Mouse (Mus musculus): ENCODE data around the gene Vmn1r113. TPM values are rescaled to one million over a fixed set of nuclear protein-coding genes. Genes with fewer than 3 reads are reported as not detected.
"Not testable (repeated sequence)": the region's sequence is repeated elsewhere in the genome, so short reads cannot be mapped to it uniquely, and the experiment has no call there.

Vmn1r113 gene
- not detected for polyA plus RNA-seq (2017; shearing (Covaris generic))

GRCm38 (mm10) chr7:20786985-20787384 is at the start of gene Vmn1r113:
TSS of gene Vmn1r113 (plus strand) at chr7:20787285.
- ATAC-seq = not testable (repeated sequence)

GRCm38 (mm10) chr7:20770885-20771284 is 16.2 kb upstream of the Vmn1r113 start, which contains the start of gene Vmn1r112:
TSS of gene Vmn1r112 (plus strand) at chr7:20771185.
- ATAC-seq = not testable (repeated sequence)

- ATAC-seq = not testable (repeated sequence)
Observed at GRCm38 (mm10) chr7:20812086-20812485, 25.0 kb downstream of the Vmn1r113 start, which contains the start of gene Vmn1r114. TSS of gene Vmn1r114 (minus strand) at chr7:20812186.

Other genes with a start within 250 kb of the Vmn1r113 start
- not detected for gene Gm5726, start 241.5 kb upstream of the Vmn1r113 start, polyA plus RNA-seq (2017; shearing (Covaris generic))
- not detected for gene Gm4141, start 211.0 kb upstream of the Vmn1r113 start, polyA plus RNA-seq (2017; shearing (Covaris generic))
- not detected for gene Gm4513, start 188.3 kb upstream of the Vmn1r113 start, polyA plus RNA-seq (2017; shearing (Covaris generic))
- gene Vmn1r107, start 118.4 kb upstream of the Vmn1r113 start, polyA plus RNA-seq (2017; shearing (Covaris generic)) = not detected
- gene Vmn1r111, start 84.1 kb upstream of the Vmn1r113 start, polyA plus RNA-seq (2017; shearing (Covaris generic)) = not detected
- gene Gm10668, start 56.7 kb upstream of the Vmn1r113 start, polyA plus RNA-seq (2017; shearing (Covaris generic)) = not detected
- gene Vmn1r112, start 16.1 kb upstream of the Vmn1r113 start, polyA plus RNA-seq (2017; shearing (Covaris generic)) = not detected
- gene Vmn1r114, start 24.9 kb downstream of the Vmn1r113 start, polyA plus RNA-seq (2017; shearing (Covaris generic)) = not detected
- gene Vmn1r115, start 57.7 kb downstream of the Vmn1r113 start, polyA plus RNA-seq (2017; shearing (Covaris generic)) = not detected
- gene Vmn1r116, start 85.0 kb downstream of the Vmn1r113 start, polyA plus RNA-seq (2017; shearing (Covaris generic)) = not detected
- not detected for gene Vmn1r117, start 96.8 kb downstream of the Vmn1r113 start, polyA plus RNA-seq (2017; shearing (Covaris generic))
- not detected for gene Vmn1r118, start 125.1 kb downstream of the Vmn1r113 start, polyA plus RNA-seq (2017; shearing (Covaris generic))
- gene Vmn1r119, start 225.2 kb downstream of the Vmn1r113 start, polyA plus RNA-seq (2017; shearing (Covaris generic)) = not detected